Mouse (Mus musculus) liver, embryonic 14.5 days (tissue): ENCODE data around the gene Rbfox1.

Source experiments
- CTCF ChIP-seq: IDR thresholded peaks from 2 replicates; pipeline ENCODE4 v1.5.1; 2016; ENCODE audit warnings: antibody characterized with exemption, low read depth, control low read depth
- EP300 ChIP-seq: IDR thresholded peaks from 2 replicates; pipeline ENCODE4 v1.6.1; 2016; ENCODE audit warnings: antibody characterized with exemption, low read depth

- no peak for TF ChIP-seq CTCF
- TF ChIP-seq EP300: no peak
Observed at GRCm38 (mm10) chr16:6331400-6331939, 446.3 kb downstream of the Rbfox1 start.
